Mouse (Mus musculus): ENCODE measurements around the gene Noto. TPM values are rescaled to one million over a fixed set of nuclear protein-coding genes. Genes with fewer than 3 reads are reported as not detected.

Gene Noto
- polyA plus RNA-seq (2015; fragmentation: Nextera tagmentation; extraction: Ambion mirVana), result not detected in 2 replicates

GRCm38 (mm10) chr6:85423836-85424379 is at the start of gene Noto:
Gene Noto, plus strand, starts transcription at chr6:85423886.
- Histone ChIP-seq H3K36me3 (ENCODE audit: control insufficient read depth, insufficient read depth) (no peaks in the 10 kb centered on the region), H3K9ac (ENCODE audit: low read depth, low read length) (no peak within 1 kb of the TSS), H3K27ac (ENCODE audit: low read depth, low read length) (no peak within 1 kb of the TSS), H3K4me2 (replicated peaks; ENCODE audit: low read depth) (no peak within 1 kb of the TSS), H3K4me3 (ENCODE audit: low read depth, low read length) (no peak within 1 kb of the TSS), H3K27me3 (replicated peaks; ENCODE audit: control insufficient read depth, insufficient read depth, low read length) (no peaks in the 10 kb centered on the region), H3K9me3 (ENCODE audit: control insufficient read depth) (no peaks in the 10 kb centered on the region), H3K4me1 (replicated peaks; ENCODE audit: control insufficient read depth, insufficient read depth, low read length) (no peaks in the 10 kb centered on the region)
- no peak for TF ChIP-seq CTCF (IDR thresholded peaks at IDR 0.05; ENCODE audit: low read depth)
- WGBS, result 23% methylated on average over 28 of the region's 28 CpGs
- ATAC-seq, result no peak

GRCm38 (mm10) chr6:85373951-85374733 is 49.5 kb upstream of the Noto start, which contains the start of gene Rab11fip5:
Gene Rab11fip5, minus strand, starts transcription at chr6:85374634.
- WGBS, result 4% methylated on average over 70 of the region's 80 CpGs
- Histone ChIP-seq H3K4me2 (replicated peaks; ENCODE audit: low read depth) (peak within 1 kb of the TSS; percentile 94), H3K9ac (ENCODE audit: low read depth, low read length) (peak within 1 kb of the TSS; percentile 84), H3K36me3 (ENCODE audit: control insufficient read depth, insufficient read depth) (0 out of 2 replicates have a peak, but pooled peaks cover 7% of the 10 kb centered on the region), H3K4me1 (replicated peaks; ENCODE audit: control insufficient read depth, insufficient read depth, low read length) (peaks cover 14% of the 10 kb centered on the region; the same call in 1 of the 2 replicates), H3K27me3 (replicated peaks; ENCODE audit: control insufficient read depth, insufficient read depth, low read length) (no peaks in the 10 kb centered on the region), H3K4me3 (ENCODE audit: low read depth, low read length) (peak within 1 kb of the TSS; percentile 89), H3K27ac (ENCODE audit: low read depth, low read length) (peak within 1 kb of the TSS; percentile 78), H3K9me3 (ENCODE audit: control insufficient read depth) (no peaks in the 10 kb centered on the region)
- no peak for TF ChIP-seq CTCF (IDR thresholded peaks at IDR 0.05; ENCODE audit: low read depth)
- ATAC-seq, result peak; percentile 9

- TF ChIP-seq CTCF (IDR thresholded peaks at IDR 0.05; ENCODE audit: low read depth), result no peak
- H3K4me1 ChIP-seq (replicated peaks; ENCODE audit: control insufficient read depth, insufficient read depth, low read length), result 0 out of 2 replicates have a peak, but pooled peaks cover 9% of the 10 kb centered on the region
Measured at GRCm38 (mm10) chr6:85374734-85375114, 49.0 kb upstream of the Noto start.

GRCm38 (mm10) chr6:85377066-85377734 is 46.5 kb upstream of the Noto start:
- Histone ChIP-seq H3K4me2 (replicated peaks; ENCODE audit: low read depth) (no peak overlapping the region), H3K4me1 (replicated peaks; ENCODE audit: control insufficient read depth, insufficient read depth, low read length) (no peaks in the 10 kb centered on the region), H3K4me3 (ENCODE audit: low read depth, low read length) (no peak overlapping the region), H3K27me3 (replicated peaks; ENCODE audit: control insufficient read depth, insufficient read depth, low read length) (no peaks in the 10 kb centered on the region), H3K36me3 (ENCODE audit: control insufficient read depth, insufficient read depth) (no peaks in the 10 kb centered on the region), H3K9ac (ENCODE audit: low read depth, low read length) (no peak overlapping the region), H3K27ac (ENCODE audit: low read depth, low read length) (peak overlapping the region; percentile 30), H3K9me3 (ENCODE audit: control insufficient read depth) (no peaks in the 10 kb centered on the region)
- 39% methylated on average over 4 of the region's 4 CpGs for WGBS
- ATAC-seq, result peak; percentile 1; the same call in 1 of the 2 replicates
- no peak for TF ChIP-seq CTCF (IDR thresholded peaks at IDR 0.05; ENCODE audit: low read depth)

More at GRCm38 (mm10) chr6:85374734-85375114, 49.0 kb upstream of the Noto start:
- Histone ChIP-seq H3K9ac (ENCODE audit: low read depth, low read length) (peak overlapping the region; percentile 84; the same call in 1 of the 2 replicates), H3K9me3 (ENCODE audit: control insufficient read depth) (no peaks in the 10 kb centered on the region), H3K27me3 (replicated peaks; ENCODE audit: control insufficient read depth, insufficient read depth, low read length) (no peaks in the 10 kb centered on the region), H3K27ac (ENCODE audit: low read depth, low read length) (0 out of 2 replicates have a peak overlapping the region, but pooled peaks have one; percentile 9), H3K36me3 (ENCODE audit: control insufficient read depth, insufficient read depth) (0 out of 2 replicates have a peak, but pooled peaks cover 7% of the 10 kb centered on the region), H3K4me3 (ENCODE audit: low read depth, low read length) (peak overlapping the region; percentile 89), H3K4me2 (replicated peaks; ENCODE audit: low read depth) (peak overlapping the region; percentile 94)
- ATAC-seq, result peak; percentile 91
- WGBS, result under 1% methylated on average over 19 of the region's 19 CpGs

GRCm38 (mm10) chr6:85377876-85378275 is 45.8 kb upstream of the Noto start:
- H3K4me3 ChIP-seq (ENCODE audit: low read depth, low read length), result no peak overlapping the region
- no peak for TF ChIP-seq CTCF (IDR thresholded peaks at IDR 0.05; ENCODE audit: low read depth)
- H3K9ac ChIP-seq (ENCODE audit: low read depth, low read length), result no peak overlapping the region
- H3K36me3 ChIP-seq (ENCODE audit: control insufficient read depth, insufficient read depth), result no peaks in the 10 kb centered on the region
- H3K27me3 ChIP-seq (replicated peaks; ENCODE audit: control insufficient read depth, insufficient read depth, low read length), result no peaks in the 10 kb centered on the region
- H3K4me2 ChIP-seq (replicated peaks; ENCODE audit: low read depth), result peak overlapping the region; percentile 14; the same call in 1 of the 2 replicates
- H3K27ac ChIP-seq (ENCODE audit: low read depth, low read length), result peak overlapping the region; percentile 82
- ATAC-seq, result peak; percentile 31
- H3K4me1 ChIP-seq (replicated peaks; ENCODE audit: control insufficient read depth, insufficient read depth, low read length), result no peaks in the 10 kb centered on the region
- H3K9me3 ChIP-seq (ENCODE audit: control insufficient read depth), result no peaks in the 10 kb centered on the region
- WGBS, result 32% methylated on average over 5 of the region's 5 CpGs

GRCm38 (mm10) chr6:85378629-85379028 is 45.1 kb upstream of the Noto start:
- WGBS, result 54% methylated on average over 8 of the region's 8 CpGs
- peak overlapping the region; percentile 82 for H3K27ac ChIP-seq (ENCODE audit: low read depth, low read length)

More at GRCm38 (mm10) chr6:85378629-85379028, 45.1 kb upstream of the Noto start:
- peak overlapping the region; percentile 14; the same call in 1 of the 2 replicates for H3K4me2 ChIP-seq (replicated peaks; ENCODE audit: low read depth)
- no peak overlapping the region for H3K4me3 ChIP-seq (ENCODE audit: low read depth, low read length)
- TF ChIP-seq CTCF (IDR thresholded peaks at IDR 0.05; ENCODE audit: low read depth), result no peak
- no peaks in the 10 kb centered on the region for H3K27me3 ChIP-seq (replicated peaks; ENCODE audit: control insufficient read depth, insufficient read depth, low read length)
- no peaks in the 10 kb centered on the region for H3K36me3 ChIP-seq (ENCODE audit: control insufficient read depth, insufficient read depth)
- no peak overlapping the region for H3K9ac ChIP-seq (ENCODE audit: low read depth, low read length)
- H3K9me3 ChIP-seq (ENCODE audit: control insufficient read depth), result no peaks in the 10 kb centered on the region
- no peaks in the 10 kb centered on the region for H3K4me1 ChIP-seq (replicated peaks; ENCODE audit: control insufficient read depth, insufficient read depth, low read length)
- ATAC-seq, result no peak

Data from intestine, postnatal 0 days (tissue).